Mouse (Mus musculus) testis, adult 2 months (tissue): ENCODE results near the gene Mindy3.

ENCODE experiments used
- CTCF ChIP-seq: fragments of 200-500 bp; IDR thresholded peaks from 2 replicates; pipeline ENCODE4 v1.5.1; 2012; ENCODE audit warnings: low read depth, mild to moderate bottlenecking, inconsistent platforms, low read length, moderate library complexity; ENCODE audit not compliant: control insufficient read depth, insufficient read depth, insufficient replicate concordance
- POLR2A ChIP-seq: fragments of 200-500 bp; IDR thresholded peaks from 2 replicates; pipeline ENCODE4 v1.6.1; 2012; ENCODE audit warnings: low read depth, mild to moderate bottlenecking, inconsistent platforms, low read length, moderate library complexity; ENCODE audit not compliant: control insufficient read depth

DNA sequence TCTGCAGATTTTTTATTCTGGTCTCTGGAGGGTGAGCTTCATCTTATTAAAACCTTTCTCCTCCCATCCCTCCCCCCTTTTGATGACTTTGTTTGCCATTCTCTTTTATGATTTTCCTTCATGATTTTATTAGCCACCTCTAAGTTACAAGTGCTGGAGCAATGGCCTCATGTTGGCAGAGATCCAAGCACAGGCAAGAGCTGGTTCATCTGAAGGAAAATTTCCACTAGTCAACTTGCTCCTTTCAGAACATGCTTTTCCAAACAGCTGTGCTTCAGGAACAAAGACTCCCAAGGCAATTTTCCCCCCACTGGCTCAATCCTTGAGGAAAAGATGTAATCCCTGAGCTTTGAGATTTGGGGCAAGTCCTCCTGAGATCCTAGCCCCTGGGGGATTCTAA, 112.0 kb downstream of the Mindy3 start:
- TF ChIP-seq POLR2A: no peak
- TF ChIP-seq CTCF: no peak
